Mouse (Mus musculus): ENCODE results near the gene Olfr70. TPM values are rescaled to one million over a fixed set of nuclear protein-coding genes. Genes with fewer than 3 reads are reported as not detected.

Olfr70 gene
- polyA plus RNA-seq, 1 experiment from 2014 or later: not detected

- peaks cover 9% of the 10 kb centered on the region for H3K4me1 ChIP-seq
- 0 out of 2 replicates have a peak, but pooled peaks cover 5% of the 10 kb centered on the region for H3K9me3 ChIP-seq
- H3K27ac ChIP-seq (replicated peaks): no peak overlapping the region
- 88% methylated on average over 3 of the region's 3 CpGs for WGBS
- H3K9ac ChIP-seq (replicated peaks): no peak overlapping the region
- peaks cover 22% of the 10 kb centered on the region for H3K36me3 ChIP-seq
- H3K4me3 ChIP-seq: no peak overlapping the region
- no peak for ATAC-seq (ENCODE audit: low FRiP score, low read depth)
- H3K27me3 ChIP-seq: no peaks in the 10 kb centered on the region
- no peak overlapping the region for H3K4me2 ChIP-seq (replicated peaks)
Observed at GRCm38 (mm10) chr4:43649783-43650182, 50.8 kb downstream of the Olfr70 start.

Other genes starting within 250 kb of the Olfr70 start
- 2.0 and 2.9 TPM in 2 replicates for gene Cd72, start 246.2 kb downstream of the Olfr70 start, polyA plus RNA-seq (2016; fragmentation: Nextera tagmentation; extraction: Ambion mirVana)
- gene Sit1, start 217.1 kb downstream of the Olfr70 start, polyA plus RNA-seq (2016; fragmentation: Nextera tagmentation; extraction: Ambion mirVana): not detected in 2 replicates
- gene Ccdc107, start 207.9 kb downstream of the Olfr70 start, polyA plus RNA-seq (2016; fragmentation: Nextera tagmentation; extraction: Ambion mirVana): 45.0 and 47.9 TPM in 2 replicates
- 33.1 TPM in 2 replicates for gene Arhgef39, start 201.1 kb downstream of the Olfr70 start, polyA plus RNA-seq (2016; fragmentation: Nextera tagmentation; extraction: Ambion mirVana)
- gene Car9, start 193.8 kb downstream of the Olfr70 start, polyA plus RNA-seq (2016; fragmentation: Nextera tagmentation; extraction: Ambion mirVana): 0.52 and 0.61 TPM in 2 replicates
- 46.0 and 61.3 TPM in 2 replicates for gene Tpm2, start 177.0 kb downstream of the Olfr70 start, polyA plus RNA-seq (2016; fragmentation: Nextera tagmentation; extraction: Ambion mirVana)
- gene Creb3, start 138.5 kb downstream of the Olfr70 start, polyA plus RNA-seq (2016; fragmentation: Nextera tagmentation; extraction: Ambion mirVana): 48.8 and 64.1 TPM in 2 replicates
- gene Tln1, start 138.1 kb downstream of the Olfr70 start, polyA plus RNA-seq (2016; fragmentation: Nextera tagmentation; extraction: Ambion mirVana): 64.5 and 64.6 TPM in 2 replicates
- gene Rgp1, start 122.1 kb downstream of the Olfr70 start, polyA plus RNA-seq (2016; fragmentation: Nextera tagmentation; extraction: Ambion mirVana): 31.8 and 37.2 TPM in 2 replicates
- 49.2 and 52.6 TPM in 2 replicates for gene Gba2, start 121.9 kb downstream of the Olfr70 start, polyA plus RNA-seq (2016; fragmentation: Nextera tagmentation; extraction: Ambion mirVana)
- 0.51 and 1.8 TPM in 2 replicates for gene Msmp, start 116.3 kb downstream of the Olfr70 start, polyA plus RNA-seq (2016; fragmentation: Nextera tagmentation; extraction: Ambion mirVana)
- 24.9 TPM in 2 replicates for gene Npr2, start 68.9 kb downstream of the Olfr70 start, polyA plus RNA-seq (2016; fragmentation: Nextera tagmentation; extraction: Ambion mirVana)
- 3.9 TPM in 2 replicates for gene Spag8, start 47.2 kb downstream of the Olfr70 start, polyA plus RNA-seq (2016; fragmentation: Nextera tagmentation; extraction: Ambion mirVana)
- 70.6 and 71.8 TPM in 2 replicates for gene Hint2, start 44.3 kb downstream of the Olfr70 start, polyA plus RNA-seq (2016; fragmentation: Nextera tagmentation; extraction: Ambion mirVana)
- gene Tmem8b, start 31.8 kb downstream of the Olfr70 start, polyA plus RNA-seq (2016; fragmentation: Nextera tagmentation; extraction: Ambion mirVana): 11.9 and 14.7 TPM in 2 replicates
- gene Fam221b, start 31.7 kb downstream of the Olfr70 start, polyA plus RNA-seq (2016; fragmentation: Nextera tagmentation; extraction: Ambion mirVana): 2.8 and 2.9 TPM in 2 replicates
- gene Olfr71, start 9.4 kb upstream of the Olfr70 start, polyA plus RNA-seq (2016; fragmentation: Nextera tagmentation; extraction: Ambion mirVana): not detected in 2 replicates
- gene Hrct1, start 26.4 kb upstream of the Olfr70 start, polyA plus RNA-seq (2016; fragmentation: Nextera tagmentation; extraction: Ambion mirVana): 0.11 and 0.16 TPM in 2 replicates
- not detected in 2 replicates for gene Spaar, start 29.2 kb upstream of the Olfr70 start, polyA plus RNA-seq (2016; fragmentation: Nextera tagmentation; extraction: Ambion mirVana)
- not detected in 2 replicates for gene Olfr159, start 70.2 kb upstream of the Olfr70 start, polyA plus RNA-seq (2016; fragmentation: Nextera tagmentation; extraction: Ambion mirVana)
- not detected in 2 replicates for gene Olfr156, start 123.1 kb upstream of the Olfr70 start, polyA plus RNA-seq (2016; fragmentation: Nextera tagmentation; extraction: Ambion mirVana)
- gene Olfr157, start 139.4 kb upstream of the Olfr70 start, polyA plus RNA-seq (2016; fragmentation: Nextera tagmentation; extraction: Ambion mirVana): not detected in 2 replicates
- not detected in 2 replicates for gene Olfr155, start 150.8 kb upstream of the Olfr70 start, polyA plus RNA-seq (2016; fragmentation: Nextera tagmentation; extraction: Ambion mirVana)
- 12.0 and 15.1 TPM in 2 replicates for gene Reck, start 174.7 kb upstream of the Olfr70 start, polyA plus RNA-seq (2016; fragmentation: Nextera tagmentation; extraction: Ambion mirVana)